Mouse (Mus musculus) neural tube, embryonic 11.5 days (tissue): ENCODE measurements at regions not wholly inside any gene's neighbourhood (a gene's known extent, or its start where the extent isn't known, plus 50 kb on each side); places are given as distances from the start of the nearest gene placed in this dataset.

Source experiments
- ATAC-seq: fragments of 200-750 bp; cut with Nextera tagmentation; 2 replicates; pipeline ENCODE4 v1.8.0; 2017; ENCODE audit warnings: moderate number of reproducible peaks, mild to moderate bottlenecking, moderate TSS enrichment, moderate library complexity; ENCODE audit not compliant: insufficient read depth, low FRiP score, low TSS enrichment
- DNase-seq: peaks from one replicate; pipeline ENCODE4 v3.0.0-alpha.2; 2015; ENCODE audit warnings: low spot score
- H3K27ac ChIP-seq: fragments of 300-500 bp; sonication (generic); 2 replicates; pipeline ENCODE4 v1.5.1; 2014; ENCODE audit warnings: low read depth, mild to moderate bottlenecking, low read length
- H3K27me3 ChIP-seq: fragments of 300-500 bp; sonication (generic); 2 replicates; pipeline ENCODE4 v1.6.1; 2014; ENCODE audit warnings: mild to moderate bottlenecking, low read length, mixed read lengths; ENCODE audit not compliant: control insufficient read depth, insufficient read depth
- H3K36me3 ChIP-seq: fragments of 300-500 bp; sonication (generic); 2 replicates; pipeline ENCODE4 v1.6.1; 2014; ENCODE audit warnings: mild to moderate bottlenecking, low read length, moderate library complexity, mixed read lengths; ENCODE audit not compliant: control insufficient read depth, insufficient read depth
- H3K4me1 ChIP-seq: fragments of 300-500 bp; sonication (generic); 2 replicates; pipeline ENCODE4 v1.6.1; 2014; ENCODE audit warnings: low read length, mixed read lengths; ENCODE audit not compliant: control insufficient read depth, insufficient read depth
- H3K4me2 ChIP-seq: fragments of 300-500 bp; sonication (generic); 2 replicates; pipeline ENCODE4 v1.6.1; 2014; ENCODE audit warnings: low read depth, mild to moderate bottlenecking, moderate library complexity
- H3K4me3 ChIP-seq: fragments of 300-500 bp; sonication (generic); 2 replicates; pipeline ENCODE4 v1.5.1; 2014; ENCODE audit warnings: low read depth, low read length
- H3K9ac ChIP-seq: fragments of 300-500 bp; sonication (generic); 2 replicates; pipeline ENCODE4 v1.6.1; 2014; ENCODE audit warnings: mild to moderate bottlenecking, low read length
- H3K9me3 ChIP-seq: fragments of 300-500 bp; sonication (generic); 2 replicates; pipeline ENCODE4 v1.6.1; 2016; ENCODE audit warnings: low read length; ENCODE audit not compliant: control insufficient read depth
- WGBS: fragments of 180-500 bp; shearing (Covaris S2); extraction: QIAGEN DNeasy Blood & Tissue Kit; methylation state at CpG from one replicate; pipeline ENCODE4 v1.1.7; 2014; 5-methylcytosine and 5-hydroxymethylcytosine counted together

- H3K4me1 ChIP-seq: peaks cover 9% of the 10 kb centered on the region
- no peak overlapping the region for H3K9ac ChIP-seq
- no peak overlapping the region for H3K4me3 ChIP-seq
- no peak overlapping the region for H3K4me2 ChIP-seq
- ATAC-seq: no peak
- H3K9me3 ChIP-seq: no peaks in the 10 kb centered on the region
- no peak overlapping the region for H3K27ac ChIP-seq
- WGBS: 73% methylated on average over 3 of the region's 3 CpGs
- no peaks in the 10 kb centered on the region for H3K36me3 ChIP-seq
- DNase-seq: no peak
- H3K27me3 ChIP-seq: no peaks in the 10 kb centered on the region; the same call in 1 of the 2 replicates
These were observed 292.2 kb upstream of the Camk1g start for GRCm38 (mm10) chr1:193662166-193662890.

GRCm38 (mm10) chr1:193661377-193661776 lies 291.3 kb upstream of the Camk1g start:
- no peak for ATAC-seq
- H3K9me3 ChIP-seq: no peaks in the 10 kb centered on the region
- no peaks in the 10 kb centered on the region; the same call in 1 of the 2 replicates for H3K27me3 ChIP-seq
- H3K4me2 ChIP-seq: no peak overlapping the region
- H3K4me3 ChIP-seq: no peak overlapping the region
- H3K27ac ChIP-seq: no peak overlapping the region
- H3K36me3 ChIP-seq: no peaks in the 10 kb centered on the region
- H3K9ac ChIP-seq: no peak overlapping the region
- WGBS: 77% methylated on average over 4 of the region's 4 CpGs
- H3K4me1 ChIP-seq: peaks cover 9% of the 10 kb centered on the region
- DNase-seq: no peak

GRCm38 (mm10) chr1:193655076-193655677 lies 285.1 kb upstream of the Camk1g start:
- H3K4me3 ChIP-seq: no peak overlapping the region
- ATAC-seq: no peak
- H3K9me3 ChIP-seq: no peaks in the 10 kb centered on the region
- no peaks in the 10 kb centered on the region for H3K4me1 ChIP-seq
- 81% methylated on average over 14 of the region's 14 CpGs for WGBS
- H3K27me3 ChIP-seq: no peaks in the 10 kb centered on the region
- no peak overlapping the region for H3K9ac ChIP-seq
- no peak overlapping the region for H3K4me2 ChIP-seq
- DNase-seq: no peak
- H3K36me3 ChIP-seq: no peaks in the 10 kb centered on the region
- no peak overlapping the region for H3K27ac ChIP-seq

- Histone ChIP-seq H3K4me3 (no peak overlapping the region), H3K4me2 (no peak overlapping the region), H3K9ac (no peak overlapping the region), H3K27me3 (no peaks in the 10 kb centered on the region), H3K36me3 (no peaks in the 10 kb centered on the region), H3K4me1 (no peaks in the 10 kb centered on the region), H3K9me3 (no peaks in the 10 kb centered on the region), H3K27ac (no peak overlapping the region)
- DNase-seq: no peak
- no peak for ATAC-seq
These were observed 280.2 kb upstream of the Camk1g start for GRCm38 (mm10) chr1:193650275-193650674.

GRCm38 (mm10) chr1:193649400-193649799 lies 279.3 kb upstream of the Camk1g start:
- H3K9ac ChIP-seq: no peak overlapping the region
- H3K36me3 ChIP-seq: no peaks in the 10 kb centered on the region
- H3K27ac ChIP-seq: no peak overlapping the region
- H3K9me3 ChIP-seq: no peaks in the 10 kb centered on the region
- H3K4me3 ChIP-seq: no peak overlapping the region
- WGBS: 83% methylated on average over 1 of the region's 1 CpGs
- DNase-seq: no peak
- no peaks in the 10 kb centered on the region for H3K27me3 ChIP-seq
- H3K4me1 ChIP-seq: no peaks in the 10 kb centered on the region
- H3K4me2 ChIP-seq: no peak overlapping the region
- ATAC-seq: no peak

GRCm38 (mm10) chr1:193647371-193648270 lies 277.5 kb upstream of the Camk1g start:
- no peaks in the 10 kb centered on the region for H3K27me3 ChIP-seq
- no peaks in the 10 kb centered on the region for H3K9me3 ChIP-seq
- no peak overlapping the region for H3K4me2 ChIP-seq
- H3K9ac ChIP-seq: no peak overlapping the region
- DNase-seq (no peak), ATAC-seq (no peak)
- no peak overlapping the region for H3K27ac ChIP-seq
- WGBS: 84% methylated on average over 3 of the region's 3 CpGs
- H3K36me3 ChIP-seq: no peaks in the 10 kb centered on the region
- no peaks in the 10 kb centered on the region for H3K4me1 ChIP-seq
- H3K4me3 ChIP-seq: no peak overlapping the region

- Histone ChIP-seq H3K4me2 (no peak overlapping the region), H3K9ac (no peak overlapping the region), H3K4me3 (no peak overlapping the region), H3K36me3 (no peaks in the 10 kb centered on the region), H3K27ac (no peak overlapping the region), H3K9me3 (no peaks in the 10 kb centered on the region), H3K27me3 (no peaks in the 10 kb centered on the region), H3K4me1 (no peaks in the 10 kb centered on the region)
- WGBS: 86% methylated on average over 2 of the region's 2 CpGs
- no peak for DNase-seq
- no peak for ATAC-seq
These were observed 274.4 kb upstream of the Camk1g start for GRCm38 (mm10) chr1:193644506-193644905.

- Histone ChIP-seq H3K9ac (no peak overlapping the region), H3K4me2 (no peak overlapping the region), H3K4me3 (no peak overlapping the region), H3K27me3 (no peaks in the 10 kb centered on the region), H3K27ac (no peak overlapping the region), H3K36me3 (no peaks in the 10 kb centered on the region), H3K9me3 (no peaks in the 10 kb centered on the region), H3K4me1 (no peaks in the 10 kb centered on the region)
- DNase-seq (no peak), ATAC-seq (no peak)
- 78% methylated on average over 5 of the region's 5 CpGs for WGBS
These were observed 266.4 kb upstream of the Camk1g start for GRCm38 (mm10) chr1:193636451-193636850.
